Mouse (Mus musculus): ENCODE results near the gene G530012D18Rik. TPM values are rescaled to one million over a fixed set of nuclear protein-coding genes. Genes with fewer than 3 reads are reported as not detected.
"Not testable (repeated sequence)": the region's sequence is repeated elsewhere in the genome, so short reads cannot be mapped to it uniquely, and the experiment has no call there.

The G530012D18Rik gene
- polyA plus RNA-seq, 1 experiment from 2014 or later, result not detected

- H3K9me3 ChIP-seq (ENCODE audit: low read length); H3K4me2 ChIP-seq (replicated peaks; ENCODE audit: low read depth, low read length); H3K4me3 ChIP-seq (ENCODE audit: low read depth, low read length); H3K27ac ChIP-seq (ENCODE audit: low read length); H3K36me3 ChIP-seq (ENCODE audit: insufficient read depth, low read length); ATAC-seq; H3K9ac ChIP-seq (replicated peaks; ENCODE audit: low read depth); H3K27me3 ChIP-seq (replicated peaks; ENCODE audit: insufficient read depth, low read length); DNase-seq (ENCODE audit: low spot score); H3K4me1 ChIP-seq (ENCODE audit: insufficient read depth, low read depth, low read length): not testable (repeated sequence)
- WGBS, result 78% methylated on average over 3 of the region's 4 CpGs
Measured at GRCm38 (mm10) chr1:85608361-85608760, 32.9 kb downstream of the G530012D18Rik start.

GRCm38 (mm10) chr1:85610581-85610980 is 35.1 kb downstream of the G530012D18Rik start:
- ATAC-seq; H3K9me3 ChIP-seq (ENCODE audit: low read length); H3K36me3 ChIP-seq (ENCODE audit: insufficient read depth, low read length); H3K4me1 ChIP-seq (ENCODE audit: insufficient read depth, low read depth, low read length); H3K4me2 ChIP-seq (replicated peaks; ENCODE audit: low read depth, low read length); H3K9ac ChIP-seq (replicated peaks; ENCODE audit: low read depth); H3K4me3 ChIP-seq (ENCODE audit: low read depth, low read length); DNase-seq (ENCODE audit: low spot score); H3K27ac ChIP-seq (ENCODE audit: low read length); H3K27me3 ChIP-seq (replicated peaks; ENCODE audit: insufficient read depth, low read length): not testable (repeated sequence)
- no CpG with 5 or more reads among the region's 4 CpGs for WGBS

- H3K4me1 ChIP-seq (ENCODE audit: insufficient read depth, low read depth, low read length); H3K9me3 ChIP-seq (ENCODE audit: low read length); DNase-seq (ENCODE audit: low spot score); H3K27me3 ChIP-seq (replicated peaks; ENCODE audit: insufficient read depth, low read length); H3K4me2 ChIP-seq (replicated peaks; ENCODE audit: low read depth, low read length); H3K27ac ChIP-seq (ENCODE audit: low read length); H3K36me3 ChIP-seq (ENCODE audit: insufficient read depth, low read length); ATAC-seq; H3K4me3 ChIP-seq (ENCODE audit: low read depth, low read length); H3K9ac ChIP-seq (replicated peaks; ENCODE audit: low read depth): not testable (repeated sequence)
- WGBS, result 92% methylated on average over 3 of the region's 3 CpGs
Measured at GRCm38 (mm10) chr1:85615096-85615495, 39.6 kb downstream of the G530012D18Rik start.

DNA sequence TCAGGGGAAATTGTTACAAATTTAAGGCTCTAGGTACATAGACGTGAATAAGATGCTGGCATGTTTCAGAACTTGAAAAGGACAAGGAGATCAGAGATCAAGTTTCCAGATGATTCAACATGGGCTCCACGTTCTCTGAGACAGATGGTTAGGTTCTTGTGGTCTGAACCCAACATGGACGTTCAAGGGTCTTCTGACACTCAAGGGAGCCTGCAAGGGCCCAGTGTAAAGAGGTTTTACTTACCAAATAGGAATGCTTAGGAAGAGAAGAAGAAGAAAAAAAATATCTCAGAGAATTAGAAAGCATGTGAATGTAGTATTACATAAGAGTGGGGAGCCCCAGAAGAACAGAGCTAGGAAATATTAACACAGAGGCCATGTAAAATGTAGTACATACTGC is 40.3 kb downstream of the G530012D18Rik start:
- H3K27me3 ChIP-seq (replicated peaks; ENCODE audit: insufficient read depth, low read length); H3K4me1 ChIP-seq (ENCODE audit: insufficient read depth, low read depth, low read length); H3K27ac ChIP-seq (ENCODE audit: low read length); ATAC-seq; H3K4me3 ChIP-seq (ENCODE audit: low read depth, low read length); H3K4me2 ChIP-seq (replicated peaks; ENCODE audit: low read depth, low read length); H3K36me3 ChIP-seq (ENCODE audit: insufficient read depth, low read length); H3K9ac ChIP-seq (replicated peaks; ENCODE audit: low read depth); H3K9me3 ChIP-seq (ENCODE audit: low read length); DNase-seq (ENCODE audit: low spot score): not testable (repeated sequence)
- WGBS, result 49% methylated on average over 3 of the region's 3 CpGs

DNA sequence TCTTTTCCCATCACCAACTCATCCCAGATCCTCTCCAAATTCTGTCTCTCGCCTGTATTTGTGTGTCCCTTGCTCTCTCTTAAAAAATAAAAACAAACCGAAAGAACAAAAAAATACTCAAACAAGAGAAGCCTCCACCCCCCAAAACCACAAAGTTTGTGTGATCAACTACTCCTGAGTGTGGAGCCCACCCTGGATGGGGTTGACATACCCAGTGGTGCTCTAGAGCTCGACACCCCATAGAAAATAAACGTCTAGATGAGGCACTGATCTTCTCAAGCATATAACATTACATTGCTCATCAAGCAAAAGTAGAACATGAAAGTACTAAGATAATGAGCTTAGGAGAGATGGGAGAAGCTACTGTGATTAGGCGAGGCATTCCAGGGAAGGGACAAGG is 41.7 kb downstream of the G530012D18Rik start:
- not testable (repeated sequence) for H3K4me1 ChIP-seq (ENCODE audit: insufficient read depth, low read depth, low read length); H3K36me3 ChIP-seq (ENCODE audit: insufficient read depth, low read length); H3K27me3 ChIP-seq (replicated peaks; ENCODE audit: insufficient read depth, low read length); H3K4me2 ChIP-seq (replicated peaks; ENCODE audit: low read depth, low read length); DNase-seq (ENCODE audit: low spot score); ATAC-seq; H3K9me3 ChIP-seq (ENCODE audit: low read length); H3K4me3 ChIP-seq (ENCODE audit: low read depth, low read length); H3K9ac ChIP-seq (replicated peaks; ENCODE audit: low read depth); H3K27ac ChIP-seq (ENCODE audit: low read length)
- WGBS, result 53% methylated on average over 4 of the region's 5 CpGs

DNA sequence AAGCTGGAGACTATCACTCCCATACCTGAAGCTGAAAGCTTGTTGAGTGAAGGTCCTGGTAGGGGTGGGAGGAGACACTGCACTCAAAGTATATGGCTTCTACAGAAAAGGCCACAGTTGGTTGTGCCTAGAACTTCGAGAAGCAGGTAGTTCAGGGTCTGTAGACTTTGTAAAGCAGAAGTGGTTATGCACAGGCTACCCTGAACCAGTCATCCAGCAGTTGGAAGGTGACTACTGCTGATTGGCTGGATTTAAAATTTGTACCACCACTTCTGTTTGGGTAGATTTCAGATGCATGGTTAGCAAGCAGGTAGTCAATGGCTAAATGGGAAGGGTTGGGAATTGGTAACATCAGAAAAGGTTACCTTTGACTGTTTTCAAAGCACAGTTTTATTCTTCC is 43.2 kb downstream of the G530012D18Rik start:
- not testable (repeated sequence) for ATAC-seq

More for the DNA sequence above, 43.2 kb downstream of the G530012D18Rik start:
- H3K9me3 ChIP-seq (ENCODE audit: low read length); H3K4me1 ChIP-seq (ENCODE audit: insufficient read depth, low read depth, low read length); H3K4me3 ChIP-seq (ENCODE audit: low read depth, low read length); H3K27me3 ChIP-seq (replicated peaks; ENCODE audit: insufficient read depth, low read length); H3K9ac ChIP-seq (replicated peaks; ENCODE audit: low read depth); H3K4me2 ChIP-seq (replicated peaks; ENCODE audit: low read depth, low read length); H3K36me3 ChIP-seq (ENCODE audit: insufficient read depth, low read length); DNase-seq (ENCODE audit: low spot score); H3K27ac ChIP-seq (ENCODE audit: low read length): not testable (repeated sequence)
- WGBS, result 20% methylated on average over 1 of the region's 1 CpGs

Other genes with a start within 250 kb of the G530012D18Rik start
- gene Sp110, start 23.1 kb downstream of the G530012D18Rik start, polyA plus RNA-seq (2015; fragmentation: Nextera tagmentation; extraction: Ambion mirVana), result 5.8 and 7.2 TPM in 2 replicates
- gene Sp140, start 24.7 kb downstream of the G530012D18Rik start, polyA plus RNA-seq (2015; fragmentation: Nextera tagmentation; extraction: Ambion mirVana), result 6.2 and 7.2 TPM in 2 replicates
- gene Sp100, start 74.3 kb downstream of the G530012D18Rik start, polyA plus RNA-seq (2015; fragmentation: Nextera tagmentation; extraction: Ambion mirVana), result 10.2 TPM in 2 replicates
- 1.5 and 1.8 TPM in 2 replicates for gene A630001G21Rik, start 203.0 kb downstream of the G530012D18Rik start, polyA plus RNA-seq (2015; fragmentation: Nextera tagmentation; extraction: Ambion mirVana)
- 37.3 and 37.7 TPM in 2 replicates for gene Cab39, start 217.8 kb downstream of the G530012D18Rik start, polyA plus RNA-seq (2015; fragmentation: Nextera tagmentation; extraction: Ambion mirVana)